Mouse (Mus musculus) hindbrain, embryonic 10.5 days (tissue): ENCODE data around the gene Mrps16. TPM values are rescaled to one million over a fixed set of nuclear protein-coding genes. Genes with fewer than 3 reads are reported as not detected.

ENCODE experiments used
- DNase-seq: peaks from one replicate; pipeline ENCODE4 v3.0.0-alpha.2; 2017; ENCODE audit warnings: low spot score
- H3K27ac ChIP-seq: fragments of 300-500 bp; sonication (generic); 2 replicates; pipeline ENCODE4 v1.5.1; 2016; ENCODE audit warnings: mild to moderate bottlenecking, moderate library complexity
- H3K27me3 ChIP-seq: fragments of 300-500 bp; sonication (generic); 2 replicates; pipeline ENCODE4 v1.6.1; 2016; ENCODE audit warnings: mild to moderate bottlenecking; ENCODE audit not compliant: poor library complexity, insufficient read depth, severe bottlenecking
- H3K36me3 ChIP-seq: fragments of 300-500 bp; sonication (generic); 2 replicates; pipeline ENCODE4 v1.6.1; 2016; ENCODE audit warnings: mild to moderate bottlenecking, moderate library complexity
- H3K4me1 ChIP-seq: fragments of 300-500 bp; sonication (generic); replicated peaks from 2 replicates; pipeline ENCODE4 v1.6.1; 2016; ENCODE audit warnings: mild to moderate bottlenecking
- H3K4me3 ChIP-seq: fragments of 300-500 bp; sonication (generic); 2 replicates; pipeline ENCODE4 v1.5.1; 2016; ENCODE audit warnings: mild to moderate bottlenecking, moderate library complexity
- H3K9me3 ChIP-seq: fragments of 300-500 bp; sonication (generic); 2 replicates; pipeline ENCODE4 v1.6.1; 2016; ENCODE audit warnings: mild to moderate bottlenecking, moderate library complexity
- WGBS: fragments of 180-500 bp; shearing (Covaris S2); methylation state at CpG from one replicate; pipeline ENCODE4 v1.1.7; 2016; 5-methylcytosine and 5-hydroxymethylcytosine counted together
- polyA plus RNA-seq: library from polyadenylated mRNA; unstranded; fragments of >200 nt; fragmentation: Nextera tagmentation; extraction: Ambion mirVana; gene quantifications from 2 replicates; pipeline ENCODE4 v1.2.1, GENCODE M21; 2016

Gene Mrps16
- 82.3 and 82.6 TPM in 2 replicates for polyA plus RNA-seq

- DNase-seq, result peak; percentile 95
- Histone ChIP-seq H3K27ac (peak within 1 kb of the TSS; percentile 94), H3K36me3 (peaks cover 23% of the 10 kb centered on the region), H3K4me1 (peaks cover 20% of the 10 kb centered on the region), H3K27me3 (no peaks in the 10 kb centered on the region), H3K4me3 (peak within 1 kb of the TSS; percentile 77), H3K9me3 (no peaks in the 10 kb centered on the region)
- WGBS, result under 1% methylated on average over 68 of the region's 68 CpGs
Observed at GRCm38 (mm10) chr14:20393205-20393913, at the start of gene Mrps16. Mrps16 (minus strand) TSS chr14:20393634.

GRCm38 (mm10) chr14:20442252-20442651 is 48.8 kb upstream of the Mrps16 start:
- 70% methylated on average over 17 of the region's 17 CpGs for WGBS
- DNase-seq, result no peak
- no peaks in the 10 kb centered on the region for H3K9me3 ChIP-seq
- peaks cover 4% of the 10 kb centered on the region; the same call in 1 of the 2 replicates for H3K4me1 ChIP-seq
- H3K4me3 ChIP-seq, result no peak overlapping the region
- no peak overlapping the region for H3K27ac ChIP-seq
- H3K36me3 ChIP-seq, result no peaks in the 10 kb centered on the region
- no peaks in the 10 kb centered on the region for H3K27me3 ChIP-seq

DNA sequence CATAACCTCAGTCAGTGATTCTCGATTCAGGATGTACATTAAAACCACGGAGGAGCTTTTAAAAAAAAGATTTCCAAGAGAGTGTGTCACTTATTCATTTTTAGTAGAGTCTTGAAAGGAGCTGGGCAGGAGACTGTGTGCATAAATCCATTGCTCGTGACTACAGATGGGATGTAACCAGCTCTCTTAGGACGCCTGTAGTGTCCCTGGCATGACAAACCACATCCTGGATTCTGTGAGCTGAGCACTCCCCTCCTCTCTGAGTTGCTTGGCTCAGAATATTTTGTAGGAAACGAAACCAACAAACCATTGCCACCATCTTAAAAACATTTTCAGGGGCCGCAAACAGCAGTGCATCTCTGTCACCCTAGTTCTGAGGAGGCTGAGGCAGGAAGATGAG is 43.5 kb upstream of the Mrps16 start:
- H3K9me3 ChIP-seq, result no peaks in the 10 kb centered on the region
- H3K27ac ChIP-seq, result no peak overlapping the region
- 76% methylated on average over 6 of the region's 6 CpGs for WGBS
- no peak overlapping the region for H3K4me3 ChIP-seq
- H3K4me1 ChIP-seq, result no peaks in the 10 kb centered on the region
- H3K27me3 ChIP-seq, result no peaks in the 10 kb centered on the region
- H3K36me3 ChIP-seq, result no peaks in the 10 kb centered on the region
- DNase-seq, result no peak

DNA sequence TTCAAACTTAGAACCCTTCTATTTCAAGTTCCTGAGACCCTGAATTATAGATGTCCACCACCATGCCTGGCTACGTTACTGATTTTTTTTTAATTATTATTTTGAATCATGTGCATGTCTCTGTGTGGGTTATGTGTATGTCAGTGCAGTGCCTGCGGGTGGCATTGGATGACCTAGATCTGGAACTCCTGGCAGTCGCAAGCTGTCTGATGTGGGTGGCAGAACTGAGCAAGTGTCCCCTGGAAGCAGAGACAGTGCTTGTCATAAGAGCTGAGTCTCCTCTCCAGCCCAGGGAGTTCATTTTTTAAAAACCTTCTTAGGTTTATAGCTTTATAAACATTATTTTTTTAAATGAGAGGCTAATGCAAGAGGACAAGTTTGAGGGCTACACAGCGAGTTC is 39.0 kb upstream of the Mrps16 start:
- Histone ChIP-seq H3K4me3 (no peak overlapping the region), H3K36me3 (no peaks in the 10 kb centered on the region), H3K27me3 (no peaks in the 10 kb centered on the region), H3K4me1 (no peaks in the 10 kb centered on the region), H3K9me3 (no peaks in the 10 kb centered on the region), H3K27ac (no peak overlapping the region)
- WGBS, result 88% methylated on average over 4 of the region's 4 CpGs
- no peak for DNase-seq

- H3K36me3 ChIP-seq, result no peaks in the 10 kb centered on the region
Observed at GRCm38 (mm10) chr14:20431726-20432125, 38.3 kb upstream of the Mrps16 start.

DNA sequence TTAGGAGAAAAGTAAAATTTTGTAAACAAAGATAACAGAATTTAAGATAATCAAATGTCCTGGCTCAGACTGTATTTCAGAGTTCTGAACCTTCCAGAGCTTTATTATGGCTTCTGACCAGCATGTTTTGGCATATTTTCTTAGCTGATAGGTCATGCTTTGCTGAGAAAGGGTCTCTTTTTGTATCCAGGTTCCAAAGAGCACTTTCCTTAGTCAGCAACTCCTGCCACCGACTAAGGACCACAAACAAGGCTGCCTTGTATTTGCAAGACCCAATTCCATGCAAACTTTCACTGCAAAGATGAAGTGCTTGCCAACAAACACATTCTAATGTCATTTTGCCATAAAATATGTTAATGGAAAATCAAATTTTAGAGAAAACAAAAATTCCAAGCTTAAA is 36.4 kb upstream of the Mrps16 start:
- Histone ChIP-seq H3K9me3 (no peaks in the 10 kb centered on the region), H3K27ac (no peak overlapping the region), H3K27me3 (no peaks in the 10 kb centered on the region), H3K4me1 (no peaks in the 10 kb centered on the region), H3K4me3 (no peak overlapping the region), H3K36me3 (no peaks in the 10 kb centered on the region)
- no peak for DNase-seq
- 74% methylated on average over 1 of the region's 1 CpGs for WGBS

More at GRCm38 (mm10) chr14:20431726-20432125, 38.3 kb upstream of the Mrps16 start:
- H3K27me3 ChIP-seq, result no peaks in the 10 kb centered on the region
- DNase-seq, result no peak
- no peaks in the 10 kb centered on the region for H3K9me3 ChIP-seq
- 85% methylated on average over 6 of the region's 6 CpGs for WGBS
- H3K27ac ChIP-seq, result no peak overlapping the region
- H3K4me3 ChIP-seq, result no peak overlapping the region
- H3K4me1 ChIP-seq, result no peaks in the 10 kb centered on the region

DNA sequence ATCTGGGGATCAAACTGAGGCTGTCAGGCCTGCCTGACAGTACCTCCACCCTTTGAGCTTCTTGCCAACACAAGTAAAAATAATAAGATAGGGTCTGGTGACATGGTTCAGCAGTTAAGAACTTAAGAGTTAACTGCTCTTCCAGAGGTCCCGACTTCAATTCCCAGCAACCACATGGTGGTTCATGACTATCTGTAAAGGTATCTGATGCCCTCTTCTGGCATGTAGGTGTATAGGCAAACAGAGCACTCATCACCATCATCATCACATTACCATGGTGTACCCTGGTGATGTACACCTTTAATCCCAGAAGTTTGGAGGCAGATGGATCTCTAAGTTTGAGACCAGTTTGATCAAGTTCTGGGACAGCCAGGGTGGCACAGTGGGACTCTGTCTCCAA is 35.2 kb upstream of the Mrps16 start:
- WGBS, result 38% methylated on average over 1 of the region's 1 CpGs
- H3K4me1 ChIP-seq, result no peaks in the 10 kb centered on the region

GRCm38 (mm10) chr14:20423046-20423445 is 29.6 kb upstream of the Mrps16 start:
- WGBS, result 88% methylated on average over 6 of the region's 6 CpGs
- no peaks in the 10 kb centered on the region for H3K9me3 ChIP-seq
- H3K27ac ChIP-seq, result no peak overlapping the region
- H3K36me3 ChIP-seq, result no peaks in the 10 kb centered on the region
- no peak overlapping the region for H3K4me3 ChIP-seq
- H3K27me3 ChIP-seq, result no peaks in the 10 kb centered on the region
- H3K4me1 ChIP-seq, result no peaks in the 10 kb centered on the region
- DNase-seq, result no peak

More for the DNA sequence above, 35.2 kb upstream of the Mrps16 start:
- H3K27ac ChIP-seq, result no peak overlapping the region
- no peaks in the 10 kb centered on the region for H3K36me3 ChIP-seq
- H3K4me3 ChIP-seq, result no peak overlapping the region
- DNase-seq, result no peak
- no peaks in the 10 kb centered on the region for H3K27me3 ChIP-seq
- H3K9me3 ChIP-seq, result no peaks in the 10 kb centered on the region

DNA sequence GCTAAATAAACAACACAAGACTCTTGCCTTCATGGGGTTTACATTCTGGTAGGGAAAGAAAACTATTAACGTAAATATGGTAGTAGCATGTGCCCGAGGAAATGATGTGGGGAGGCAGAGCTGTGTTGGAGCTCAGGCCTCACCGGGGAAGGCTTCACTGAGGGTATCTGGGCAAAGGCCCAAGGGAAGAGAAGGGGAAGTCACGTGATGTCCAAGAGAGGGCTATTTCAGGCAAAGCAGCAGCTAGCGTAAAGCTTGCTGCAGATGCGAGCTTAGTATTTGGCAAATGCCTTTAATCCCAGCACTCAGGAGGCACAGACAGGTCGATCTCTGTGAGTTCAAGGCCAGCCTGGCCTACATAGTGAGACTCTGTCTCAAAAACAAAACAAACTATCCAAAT is 28.8 kb upstream of the Mrps16 start:
- Histone ChIP-seq H3K27me3 (no peaks in the 10 kb centered on the region), H3K4me3 (no peak overlapping the region), H3K9me3 (no peaks in the 10 kb centered on the region), H3K36me3 (no peaks in the 10 kb centered on the region), H3K4me1 (no peaks in the 10 kb centered on the region), H3K27ac (no peak overlapping the region)
- 77% methylated on average over 7 of the region's 7 CpGs for WGBS
- no peak for DNase-seq

- Histone ChIP-seq H3K4me3 (no peak overlapping the region), H3K36me3 (no peaks in the 10 kb centered on the region), H3K4me1 (no peaks in the 10 kb centered on the region), H3K27me3 (no peaks in the 10 kb centered on the region), H3K27ac (no peak overlapping the region), H3K9me3 (no peaks in the 10 kb centered on the region)
- no peak for DNase-seq
- WGBS, result 70% methylated on average over 1 of the region's 1 CpGs
Observed at GRCm38 (mm10) chr14:20400071-20400470, 6.6 kb upstream of the Mrps16 start.

- H3K27me3 ChIP-seq, result no peaks in the 10 kb centered on the region
- no peak overlapping the region for H3K27ac ChIP-seq
- H3K4me1 ChIP-seq, result peaks cover 7% of the 10 kb centered on the region; the same call in 1 of the 2 replicates
- peak; percentile 18 for DNase-seq
- H3K9me3 ChIP-seq, result no peaks in the 10 kb centered on the region
- no peaks in the 10 kb centered on the region for H3K36me3 ChIP-seq
- WGBS, result 49% methylated on average over 4 of the region's 4 CpGs
- no peak overlapping the region for H3K4me3 ChIP-seq
Observed at GRCm38 (mm10) chr14:20398864-20399263, 5.4 kb upstream of the Mrps16 start.

DNA sequence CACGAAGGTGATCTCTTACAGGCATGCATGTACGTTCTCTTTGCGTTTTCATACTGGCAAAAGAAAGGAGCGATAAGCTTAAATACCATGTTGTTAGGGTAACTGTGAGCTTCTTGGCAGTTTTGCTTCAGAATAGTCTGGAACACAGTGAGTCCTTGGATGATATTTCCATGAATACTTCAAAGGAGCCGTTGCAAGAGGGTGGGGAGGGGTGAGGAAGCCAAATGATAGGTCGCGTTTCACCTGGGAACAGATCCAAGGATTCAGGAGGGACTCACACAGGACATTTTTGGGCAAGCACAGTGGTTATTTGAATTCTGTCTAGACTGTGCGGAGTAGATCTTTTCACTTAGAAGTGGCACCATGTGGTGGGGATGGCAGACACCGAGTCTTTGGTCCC is 3.8 kb upstream of the Mrps16 start:
- H3K36me3 ChIP-seq, result no peaks in the 10 kb centered on the region
- no peaks in the 10 kb centered on the region for H3K27me3 ChIP-seq
- peaks cover 13% of the 10 kb centered on the region; the same call in 1 of the 2 replicates for H3K4me1 ChIP-seq
- 89% methylated on average over 9 of the region's 9 CpGs for WGBS
- H3K4me3 ChIP-seq, result no peak overlapping the region
- no peak for DNase-seq
- no peaks in the 10 kb centered on the region for H3K9me3 ChIP-seq
- no peak overlapping the region for H3K27ac ChIP-seq

DNA sequence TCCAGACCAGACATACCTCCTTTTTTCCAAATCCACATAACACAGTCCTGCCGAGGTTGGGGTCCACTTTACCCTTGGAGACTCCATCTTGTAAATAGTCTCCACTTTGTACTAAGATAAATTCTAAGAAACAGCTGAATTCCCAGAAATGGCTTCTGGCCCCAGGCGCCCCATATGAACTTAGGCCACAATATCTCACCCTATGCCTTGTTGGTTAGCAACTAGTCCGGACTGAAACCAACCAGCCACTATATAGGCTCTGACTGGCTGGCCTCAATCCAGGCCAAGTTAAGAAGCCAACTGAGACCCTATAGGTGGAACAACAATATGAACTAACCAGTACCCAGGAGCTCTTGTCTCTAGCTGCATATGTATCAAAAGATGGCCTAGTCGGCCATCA is 1.1 kb downstream of the Mrps16 start:
- Histone ChIP-seq H3K4me1 (peaks cover 30% of the 10 kb centered on the region), H3K9me3 (no peaks in the 10 kb centered on the region), H3K4me3 (0 out of 2 replicates have a peak overlapping the region, but pooled peaks have one; percentile 18), H3K27me3 (no peaks in the 10 kb centered on the region), H3K27ac (no peak overlapping the region), H3K36me3 (peaks cover 26% of the 10 kb centered on the region)
- 85% methylated on average over 4 of the region's 4 CpGs for WGBS
- DNase-seq, result no peak
